Mouse (Mus musculus) testis, adult 2 months (tissue): Measurements from ENCODE around the gene Fam43b.

Experiments used
- CTCF ChIP-seq: fragments of 200-500 bp; IDR thresholded peaks from 2 replicates; pipeline ENCODE4 v1.5.1; 2012; ENCODE audit warnings: low read depth, mild to moderate bottlenecking, inconsistent platforms, low read length, moderate library complexity; ENCODE audit not compliant: control insufficient read depth, insufficient read depth, insufficient replicate concordance
- POLR2A ChIP-seq: fragments of 200-500 bp; IDR thresholded peaks from 2 replicates; pipeline ENCODE4 v1.6.1; 2012; ENCODE audit warnings: low read depth, mild to moderate bottlenecking, inconsistent platforms, low read length, moderate library complexity; ENCODE audit not compliant: control insufficient read depth

GRCm38 (mm10) chr4:138383789-138384188 is 12.5 kb downstream of the Fam43b start:
- TF ChIP-seq POLR2A (no peak), CTCF (no peak)
